Mouse (Mus musculus) erythroblast, embryonic 14.5 days (primary cell): Measurements from ENCODE around the gene Rnf207.

ENCODE experiments used
- GATA1 ChIP-seq: IDR thresholded peaks from 2 replicates; pipeline ENCODE4 v1.6.1; 2012; ENCODE audit warnings: low read length, inconsistent platforms, mixed read lengths
- TAL1 ChIP-seq: IDR thresholded peaks from 3 replicates; pipeline ENCODE4 v1.6.1; 2012; ENCODE audit warnings: low read length, inconsistent platforms, mixed read lengths

GRCm38 (mm10) chr4:152343296-152343695, 24.5 kb upstream of the Rnf207 start:
- TF ChIP-seq TAL1 (no peak), GATA1 (no peak)
